Mouse (Mus musculus) gastrocnemius, adult 2 months (tissue): Measurements from ENCODE around the gene Acot6. TPM values are rescaled to one million over a fixed set of nuclear protein-coding genes. Genes with fewer than 3 reads are reported as not detected.

Experiments
- DNase-seq: peaks from one replicate; pipeline ENCODE4 v3.0.0; 2022
- H3K27ac ChIP-seq: fragments of 200-600 bp; 2 replicates; pipeline ENCODE4 v1.8.1; 2022; ENCODE audit warnings: mild to moderate bottlenecking
- H3K4me3 ChIP-seq: fragments of 200-600 bp; 2 replicates; pipeline ENCODE4 v1.8.1; 2022; ENCODE audit warnings: mild to moderate bottlenecking, moderate library complexity
- CTCF ChIP-seq: fragments of 200-600 bp; IDR thresholded peaks from 2 replicates; pipeline ENCODE4 v1.8.1; 2022; ENCODE audit warnings: antibody characterized with exemption, mild to moderate bottlenecking, moderate library complexity
- intact Hi-C: fragments of 180-260 bp; cut with DNase I; formaldehyde crosslinking; loops from one replicate; pipeline ENCODE4 v1.15.1; 2025
- total RNA-seq, 2 experiments: library from RNA; stranded (reverse); gene quantifications; 2 replicates each; pipeline ENCODE4 v1.2.3; 2021

The Acot6 gene
- total RNA-seq, 2 experiments from 2014 or later: 1.7 to 2.5 TPM

DNA sequence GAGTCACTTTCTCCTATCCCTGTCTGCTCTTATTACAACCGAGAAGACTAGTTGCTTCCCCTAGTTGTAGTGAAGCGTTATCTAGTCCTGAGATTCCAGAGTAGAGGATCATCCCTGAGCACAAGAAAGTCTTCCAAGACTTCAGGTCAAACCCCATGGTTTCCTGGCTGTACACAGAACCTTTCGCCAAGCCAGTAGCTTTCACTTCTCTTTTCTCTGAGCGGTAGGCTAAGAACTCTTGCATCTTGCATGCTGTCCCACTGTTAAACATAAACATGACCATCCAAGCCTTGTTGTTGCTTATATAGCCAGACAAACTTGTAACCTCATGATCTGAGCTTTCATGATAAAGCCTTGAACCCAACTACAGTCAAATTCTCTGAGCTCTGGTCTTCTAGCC, 10.4 kb downstream of the Acot6 start:
- intact Hi-C loops: no loop called here
- DNase-seq: no peak
- Histone ChIP-seq H3K27ac (no peak overlapping the region), H3K4me3 (no peak overlapping the region)
- TF ChIP-seq CTCF: no peak

DNA sequence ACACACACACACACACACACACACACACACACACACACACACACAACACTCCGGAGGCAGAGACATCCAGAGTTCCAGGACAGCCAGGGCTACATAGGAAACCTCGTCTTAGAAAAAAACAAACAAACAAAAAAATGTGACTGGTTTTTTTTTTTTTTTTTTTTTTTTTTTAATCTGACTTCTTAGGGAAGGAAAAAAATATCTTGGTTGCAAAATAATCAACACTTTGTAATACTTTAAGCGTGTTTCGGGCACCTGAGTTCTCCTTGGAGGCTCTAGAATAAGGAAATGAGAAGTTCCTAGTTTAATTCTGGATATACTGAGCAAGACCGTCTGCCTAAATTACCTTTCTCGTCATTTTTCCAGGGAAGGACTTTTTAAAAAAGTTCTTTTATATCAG, 13.2 kb downstream of the Acot6 start:
- intact Hi-C loops: loop anchor here (1.0 kb wide), 1 partner anchor 81 kb away; no protein-coding TSS in a partner anchor
- H3K27ac ChIP-seq: peak overlapping the region; percentile 50; the same call in 1 of the 2 replicates
- TF ChIP-seq CTCF: no peak
- peak overlapping the region; percentile 86 for H3K4me3 ChIP-seq
- no peak for DNase-seq

DNA sequence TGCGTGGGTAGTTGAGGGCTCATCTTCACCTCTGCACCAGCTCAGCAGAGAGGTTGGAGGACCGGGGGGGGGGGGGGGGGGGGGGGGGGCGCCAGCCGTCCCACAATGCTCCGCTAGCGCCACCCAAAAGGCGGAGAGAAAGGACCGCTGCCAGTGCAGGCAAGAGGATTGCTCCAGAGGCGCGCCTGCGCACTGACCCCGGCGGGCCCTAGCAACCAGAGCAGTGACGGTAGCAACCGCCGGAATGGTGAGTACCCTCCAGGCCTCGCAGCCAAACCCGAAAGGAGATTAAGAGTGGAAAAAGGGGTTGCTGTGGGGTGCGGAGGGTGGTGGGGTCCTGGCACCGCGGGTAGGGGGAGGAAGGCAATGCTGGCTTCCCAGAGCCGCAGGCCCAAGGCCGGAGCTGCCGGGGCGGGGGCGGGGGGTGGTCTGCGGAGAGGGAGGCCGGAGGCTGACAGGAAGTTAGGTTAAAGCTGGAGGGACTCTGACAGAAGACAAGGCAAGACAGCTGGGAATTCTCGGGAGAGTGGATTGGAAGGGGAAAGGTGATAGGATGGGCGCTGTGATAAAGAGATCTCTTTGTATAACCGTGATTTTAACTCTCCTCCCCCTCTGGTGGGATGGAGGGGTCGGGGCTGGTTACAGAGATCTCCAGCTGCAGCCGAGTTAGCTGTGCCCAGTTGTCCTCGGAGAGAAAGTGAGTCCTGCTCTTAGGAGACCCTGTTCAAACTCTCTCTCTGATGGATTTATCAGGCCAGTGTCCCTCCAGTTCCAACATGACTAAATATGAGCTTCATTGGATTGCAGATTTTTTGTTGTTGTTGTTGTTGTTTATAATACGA, 13.9 kb downstream of the Acot6 start, which contains the start of gene Dnal1:
Gene Dnal1 (plus strand): TSS at position 214 of the 842 bp plus-strand sequence.
- peak within 1 kb of the TSS; percentile 77 for H3K27ac ChIP-seq
- intact Hi-C loops: loop anchor here (1.0 kb wide), 1 partner anchor 80 kb away; no protein-coding TSS in a partner anchor
- DNase-seq: peak; percentile 95
- TF ChIP-seq CTCF: no peak
- peak within 1 kb of the TSS; percentile 86 for H3K4me3 ChIP-seq

DNA sequence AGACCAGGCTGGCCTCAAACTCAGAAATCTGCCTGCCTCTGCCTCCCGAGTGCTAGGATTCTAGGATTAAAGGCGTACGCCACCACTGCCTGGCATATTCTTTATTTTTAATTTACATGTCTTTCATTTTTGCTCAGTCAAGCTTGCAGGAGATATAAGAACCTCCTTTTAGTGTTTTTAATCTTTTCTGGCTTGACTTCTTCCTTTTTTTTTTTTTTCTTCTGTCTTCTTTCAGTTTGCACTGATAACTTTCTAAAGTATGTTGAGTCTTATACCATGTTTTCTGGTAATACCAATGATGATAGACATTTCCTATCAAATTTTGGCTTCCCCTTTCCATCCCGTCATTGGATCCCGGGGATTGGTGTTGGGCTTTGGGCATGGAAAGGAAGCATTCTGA, 19.1 kb downstream of the Acot6 start:
- no peak for DNase-seq
- no peak for TF ChIP-seq CTCF
- Histone ChIP-seq H3K27ac (no peak overlapping the region), H3K4me3 (no peak overlapping the region)
- intact Hi-C loops: no loop called here

DNA sequence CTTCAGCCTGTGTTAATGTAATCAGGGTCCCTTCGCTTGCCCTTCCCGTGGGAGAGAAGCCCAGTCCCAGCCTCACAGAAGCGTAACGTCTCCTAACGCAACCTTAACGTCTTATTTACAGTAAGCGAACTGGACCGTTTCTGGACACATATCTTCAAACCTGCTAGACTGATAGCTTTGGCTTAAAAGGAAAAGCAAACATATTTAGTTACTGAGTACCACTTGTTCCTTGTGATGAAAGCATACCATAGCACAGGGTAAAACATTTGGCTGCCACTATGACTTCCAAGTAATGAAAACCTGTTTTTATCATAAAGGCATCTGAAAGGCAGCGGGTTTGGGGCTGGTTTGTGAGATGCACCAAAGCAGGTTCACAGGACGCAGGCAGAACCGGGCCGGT, 25.4 kb downstream of the Acot6 start:
- DNase-seq: no peak
- TF ChIP-seq CTCF: no peak
- Histone ChIP-seq H3K4me3 (no peak overlapping the region), H3K27ac (no peak overlapping the region)
- intact Hi-C loops: no loop called here

DNA sequence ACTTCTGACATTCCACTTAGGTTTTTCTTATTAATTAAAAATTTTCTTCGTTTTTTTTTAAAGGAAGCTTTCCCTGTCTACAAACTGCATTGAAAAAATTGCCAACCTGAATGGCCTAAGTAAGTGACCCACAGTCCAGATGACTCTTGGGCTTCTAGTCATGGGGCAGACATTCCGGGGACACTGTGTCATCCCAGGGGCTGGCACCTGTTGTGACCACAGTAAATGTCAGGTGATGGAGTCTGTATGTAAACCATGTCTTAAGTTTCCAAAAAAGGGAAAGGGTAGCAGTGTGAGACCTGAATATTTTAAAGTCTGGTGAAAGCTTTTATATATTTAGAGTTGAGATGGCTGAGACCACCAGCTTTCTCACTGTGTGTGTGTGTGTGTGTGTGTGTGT, 26.4 kb downstream of the Acot6 start:
- intact Hi-C loops: no loop called here
- Histone ChIP-seq H3K27ac (no peak overlapping the region), H3K4me3 (no peak overlapping the region)
- DNase-seq: no peak
- TF ChIP-seq CTCF: no peak

DNA sequence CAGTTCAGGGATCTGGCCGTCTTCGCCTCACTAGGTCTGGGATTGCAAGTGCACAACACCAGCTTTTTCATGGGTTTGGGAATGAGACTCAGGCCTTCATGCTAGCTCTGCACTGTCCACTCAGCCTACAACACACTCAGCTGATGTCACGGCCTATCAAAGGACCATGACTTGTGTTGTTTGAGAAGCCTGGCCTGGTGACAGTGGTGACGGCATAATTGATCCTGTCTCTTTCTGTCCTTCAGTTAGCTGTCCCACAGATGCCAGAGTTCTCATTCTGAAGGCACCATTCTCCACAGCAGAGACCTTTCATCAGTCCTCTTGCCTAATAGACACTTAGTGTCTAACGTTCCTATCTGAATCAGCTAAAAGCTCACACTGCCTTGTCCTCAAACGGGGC, 28.1 kb downstream of the Acot6 start:
- no peak for TF ChIP-seq CTCF

DNA sequence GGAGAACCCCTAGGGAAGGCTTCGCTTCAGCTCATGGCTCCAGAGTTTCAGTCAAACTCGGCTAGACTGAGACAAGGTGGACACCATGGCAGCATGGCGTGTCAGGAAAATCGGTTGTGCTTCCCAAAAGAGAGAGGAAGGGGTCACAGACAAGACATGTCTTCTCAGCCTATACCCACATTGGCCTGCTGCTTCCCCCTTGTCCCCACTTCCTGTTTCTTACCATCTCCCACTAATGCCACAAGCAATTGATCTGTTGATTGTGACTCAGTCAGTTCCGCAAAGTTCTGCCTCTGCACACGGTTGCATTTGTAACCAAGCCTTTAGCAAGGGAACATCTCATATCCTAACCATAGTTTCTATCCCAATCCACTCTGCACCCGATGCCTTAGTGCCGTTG, 29.5 kb downstream of the Acot6 start:
- DNase-seq: no peak
- no peak for TF ChIP-seq CTCF
- no peak overlapping the region for H3K27ac ChIP-seq
- H3K4me3 ChIP-seq: no peak overlapping the region
- intact Hi-C loops: no loop called here

More for the DNA sequence above, 28.1 kb downstream of the Acot6 start:
- intact Hi-C loops: no loop called here
- Histone ChIP-seq H3K4me3 (no peak overlapping the region), H3K27ac (no peak overlapping the region)
- DNase-seq: no peak

DNA sequence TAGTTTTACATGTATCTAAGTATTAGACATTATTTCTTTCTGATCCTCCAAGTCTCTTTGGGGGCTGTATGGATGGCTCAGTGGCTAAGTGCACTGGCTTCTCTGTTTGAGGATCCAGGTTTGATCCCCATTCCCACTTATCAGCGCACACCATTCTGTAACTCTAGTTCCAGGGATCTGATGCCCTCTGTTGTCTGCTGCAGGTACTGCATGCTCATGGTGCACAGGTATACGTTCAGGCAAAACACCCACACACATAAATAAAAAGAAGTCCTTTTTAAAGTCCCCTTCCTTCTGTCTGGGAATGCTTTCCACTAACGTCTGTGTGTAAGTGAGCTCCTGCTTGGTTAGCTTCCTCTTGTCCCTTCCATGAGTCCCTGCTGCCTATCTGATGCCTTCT, 31.8 kb downstream of the Acot6 start:
- TF ChIP-seq CTCF: peak; percentile 59
- intact Hi-C loops: no loop called here
- H3K4me3 ChIP-seq: no peak overlapping the region
- no peak for DNase-seq
- no peak overlapping the region for H3K27ac ChIP-seq

DNA sequence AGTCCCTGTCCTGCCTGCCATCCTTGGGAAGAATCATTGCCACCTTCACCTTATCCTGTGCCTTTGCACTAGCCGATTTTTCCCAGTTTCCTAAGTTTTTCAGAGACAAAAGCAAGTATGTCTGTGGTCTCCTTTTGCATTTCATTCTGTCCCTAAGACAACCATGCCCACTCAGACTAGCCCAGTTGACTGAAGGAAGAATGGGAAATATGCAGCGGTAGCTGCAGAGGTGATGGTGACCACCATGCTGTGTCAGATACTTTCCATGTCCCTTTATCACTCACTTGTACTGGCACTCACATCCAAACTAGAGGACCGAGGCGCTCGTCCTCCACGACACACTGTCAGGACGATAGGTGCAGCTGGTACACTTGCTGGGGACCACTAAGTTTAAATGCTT, 36.7 kb downstream of the Acot6 start:
- TF ChIP-seq CTCF: no peak

DNA sequence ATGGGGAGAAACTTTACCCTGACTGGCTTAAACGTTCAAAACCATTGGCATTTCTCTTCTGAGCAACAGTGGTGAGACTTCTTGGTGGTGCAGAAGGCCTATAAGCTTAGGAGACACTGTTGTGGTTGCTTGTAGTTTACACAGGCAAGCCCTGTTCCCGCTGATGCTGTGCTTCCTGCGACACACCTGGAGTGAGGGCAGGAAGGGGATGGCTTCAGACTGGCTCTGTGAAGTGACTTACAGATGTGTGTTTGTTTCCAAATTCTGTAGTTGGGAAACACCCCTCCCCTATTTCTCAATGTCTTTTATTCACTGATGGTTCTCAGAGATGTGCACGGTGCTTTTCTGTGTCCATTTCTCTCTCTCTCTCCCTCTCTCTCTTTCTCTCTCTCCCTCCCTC, 39.7 kb downstream of the Acot6 start:
- no peak overlapping the region for H3K4me3 ChIP-seq
- no peak overlapping the region for H3K27ac ChIP-seq
- no peak for DNase-seq
- no peak for TF ChIP-seq CTCF
- intact Hi-C loops: no loop called here

More for the DNA sequence above, 36.7 kb downstream of the Acot6 start:
- H3K4me3 ChIP-seq: no peak overlapping the region
- DNase-seq: no peak
- no peak overlapping the region for H3K27ac ChIP-seq
- intact Hi-C loops: no loop called here

DNA sequence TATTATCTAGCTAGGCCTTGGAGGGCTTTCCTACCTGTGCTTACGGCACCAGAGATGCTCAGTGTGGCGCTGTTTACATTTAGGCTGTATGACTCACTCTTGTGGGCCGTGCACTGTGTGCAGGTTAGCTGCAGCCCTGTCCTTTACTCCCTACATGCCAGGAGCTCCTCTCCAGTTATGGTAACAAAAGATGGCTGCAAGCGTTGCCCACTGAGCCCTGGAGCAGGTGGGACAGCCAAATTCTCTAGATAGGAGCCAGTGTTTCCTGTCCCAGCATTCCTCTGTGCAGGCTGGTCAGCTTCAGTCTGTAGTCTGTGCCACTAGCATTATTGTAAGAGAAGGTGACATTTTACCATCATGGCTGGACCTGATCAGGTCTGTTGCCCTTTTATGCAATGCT, 40.8 kb downstream of the Acot6 start:
- intact Hi-C loops: no loop called here
- DNase-seq: no peak
- TF ChIP-seq CTCF: no peak
- Histone ChIP-seq H3K27ac (no peak overlapping the region), H3K4me3 (no peak overlapping the region)

DNA sequence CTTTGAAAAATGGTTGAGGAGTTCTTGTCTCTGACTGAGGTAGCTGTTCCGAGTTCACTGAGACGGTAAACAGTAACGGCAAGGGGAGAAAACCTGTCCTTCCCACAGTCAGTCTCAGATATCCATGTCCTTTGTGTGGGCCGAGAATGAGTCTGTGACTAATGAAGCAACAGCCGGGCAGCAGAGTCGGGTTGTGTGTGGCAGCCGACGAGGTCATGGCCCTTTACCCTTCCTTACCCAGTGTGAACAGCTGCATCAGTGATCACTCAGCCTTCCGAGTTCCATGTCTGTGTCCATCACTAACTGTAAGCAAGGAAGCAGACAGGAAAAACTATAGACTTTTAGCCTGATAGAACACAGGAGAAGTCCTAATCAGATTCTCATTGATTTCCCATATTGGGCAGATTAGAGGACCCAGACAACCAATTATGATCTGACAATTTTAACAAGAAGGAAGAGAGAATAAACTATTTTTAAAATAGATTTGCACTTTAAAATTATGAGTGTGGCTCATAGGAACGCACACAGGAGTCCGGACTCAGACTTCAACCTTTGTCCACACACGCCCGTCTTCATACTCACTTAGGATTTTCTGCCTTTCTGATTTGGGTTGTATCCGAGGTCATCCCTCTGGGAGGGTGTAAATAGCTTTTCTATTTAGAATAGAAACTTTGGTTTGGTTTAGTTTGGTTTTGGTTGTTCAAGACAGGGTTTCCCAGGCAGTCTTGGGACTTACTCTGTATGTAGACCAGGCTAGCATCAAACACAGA, 42.0 kb downstream of the Acot6 start:
- no peak for DNase-seq
- H3K4me3 ChIP-seq: no peak overlapping the region
- TF ChIP-seq CTCF: no peak
- no peak overlapping the region for H3K27ac ChIP-seq
- intact Hi-C loops: no loop called here
